Mouse (Mus musculus): ENCODE data around the gene Tmem266.
A peak's percentile ranks its signal among the peaks of the same experiment; 100 is the strongest.

The Tmem266 gene

GRCm38 (mm10) chr9:55326515-55327233 lies at the start of gene Tmem266, which contains the start of gene Nrg4:
Gene Tmem266 (plus strand): TSS chr9:55326913.
Gene Nrg4 (minus strand): TSS chr9:55326844.
- DNase-seq (ENCODE audit: low spot score in 2 of 2), result peak; percentile 64 to 74

- no peak for DNase-seq (ENCODE audit: low spot score in 2 of 2)
Measured at GRCm38 (mm10) chr9:55277562-55277961, 49.2 kb upstream of the Tmem266 start.

GRCm38 (mm10) chr9:55279114-55279825 lies 47.4 kb upstream of the Tmem266 start:
- no peak for DNase-seq (ENCODE audit: low spot score in 2 of 2)

GRCm38 (mm10) chr9:55283516-55283915 lies 43.2 kb upstream of the Tmem266 start:
- DNase-seq (ENCODE audit: low spot score in 2 of 2), result peak; percentile 59 to 62

- DNase-seq (ENCODE audit: low spot score in 2 of 2), result peak in 1 of 2 experiments; percentile 32
Measured at GRCm38 (mm10) chr9:55285197-55285596, 41.5 kb upstream of the Tmem266 start.

- DNase-seq (ENCODE audit: low spot score in 2 of 2), result no peak
Measured at GRCm38 (mm10) chr9:55289475-55290198, 37.1 kb upstream of the Tmem266 start.

- no peak for DNase-seq (ENCODE audit: low spot score in 2 of 2)
Measured at GRCm38 (mm10) chr9:55291966-55292365, 34.7 kb upstream of the Tmem266 start.

- no peak for DNase-seq (ENCODE audit: low spot score in 2 of 2)
Measured at GRCm38 (mm10) chr9:55296221-55296620, 30.5 kb upstream of the Tmem266 start.

GRCm38 (mm10) chr9:55307066-55307465 lies 19.6 kb upstream of the Tmem266 start:
- DNase-seq (ENCODE audit: low spot score in 2 of 2), result no peak

- no peak for DNase-seq (ENCODE audit: low spot score in 2 of 2)
Measured at GRCm38 (mm10) chr9:55307557-55307956, 19.2 kb upstream of the Tmem266 start.

- DNase-seq (ENCODE audit: low spot score in 2 of 2), result no peak
Measured at GRCm38 (mm10) chr9:55308455-55308854, 18.3 kb upstream of the Tmem266 start.

GRCm38 (mm10) chr9:55311560-55311959 lies 15.2 kb upstream of the Tmem266 start:
- DNase-seq (ENCODE audit: low spot score in 2 of 2), result peak; percentile 55 to 62

GRCm38 (mm10) chr9:55313619-55314261 lies 13.0 kb upstream of the Tmem266 start:
- DNase-seq (ENCODE audit: low spot score in 2 of 2), result no peak

GRCm38 (mm10) chr9:55322641-55323040 lies 4.1 kb upstream of the Tmem266 start:
- DNase-seq (ENCODE audit: low spot score in 2 of 2), result no peak

GRCm38 (mm10) chr9:55324085-55324484 lies 2.6 kb upstream of the Tmem266 start:
- DNase-seq (ENCODE audit: low spot score in 2 of 2), result no peak

- no peak for DNase-seq (ENCODE audit: low spot score in 2 of 2)
Measured at GRCm38 (mm10) chr9:55324516-55324915, 2.2 kb upstream of the Tmem266 start.

- DNase-seq (ENCODE audit: low spot score in 2 of 2), result no peak
Measured at GRCm38 (mm10) chr9:55325061-55325460, 1.7 kb upstream of the Tmem266 start.

GRCm38 (mm10) chr9:55325564-55326514 lies 874 bp upstream of the Tmem266 start:
- DNase-seq (ENCODE audit: low spot score in 2 of 2), result no peak

- peak; percentile 79 to 84 for DNase-seq (ENCODE audit: low spot score in 2 of 2)
Measured at GRCm38 (mm10) chr9:55327234-55327615, 512 bp downstream of the Tmem266 start.

GRCm38 (mm10) chr9:55328151-55328918 lies 1.6 kb downstream of the Tmem266 start:
- peak; percentile 44 to 58 for DNase-seq (ENCODE audit: low spot score in 2 of 2)

All from natural killer cell, adult 2 months (primary cell).